Mouse (Mus musculus): ENCODE measurements around the gene Tcea3.

The Tcea3 gene

GRCm38 (mm10) chr4:136247729-136248463 lies at the start of gene Tcea3:
Tcea3 (plus strand) TSS chr4:136247729.
- in situ Hi-C loops (cut with MboI, MseI), result no loop called here

GRCm38 (mm10) chr4:136198846-136199245 lies 48.7 kb upstream of the Tcea3 start:
- in situ Hi-C loops (cut with MboI, MseI), result no loop called here

DNA sequence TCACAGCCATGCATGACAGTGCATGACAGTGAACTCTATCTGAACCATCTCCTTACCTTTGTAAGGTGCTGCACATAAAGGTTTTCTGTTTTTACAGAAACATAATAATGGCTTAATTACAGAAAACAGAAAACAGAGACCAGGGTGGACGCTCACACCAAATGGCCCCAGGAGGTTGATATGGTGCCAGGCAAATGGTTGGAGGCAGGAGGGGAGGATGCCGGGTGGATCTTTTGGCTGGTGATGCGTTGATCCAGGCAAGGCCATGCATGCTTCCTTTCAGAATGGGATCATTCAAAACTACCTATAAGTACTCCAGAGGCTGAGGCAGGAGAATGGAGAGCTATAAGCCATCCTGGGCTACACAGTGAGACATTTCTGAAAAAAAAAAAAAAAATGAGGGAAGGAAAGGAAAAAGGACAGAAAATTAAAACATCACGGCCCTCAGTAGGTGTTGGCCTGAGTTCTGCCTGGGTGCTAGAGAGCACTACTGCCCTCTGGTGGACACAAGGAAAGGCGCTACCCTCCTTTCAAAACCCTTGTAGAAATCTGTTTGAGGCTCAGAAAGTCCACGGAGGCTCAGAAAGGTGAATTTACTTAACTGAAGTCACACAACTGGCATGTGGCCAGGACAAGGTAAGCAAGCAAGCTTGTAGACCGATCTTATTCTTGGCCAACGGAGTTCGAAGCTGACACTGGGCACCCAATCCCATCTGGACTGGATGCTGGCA lies 47.8 kb upstream of the Tcea3 start:
- in situ Hi-C loops (cut with MboI, MseI), result loop anchor here (5.0 kb wide), 3 partner anchors 32 to 127 kb away; no protein-coding TSS in a partner anchor

DNA sequence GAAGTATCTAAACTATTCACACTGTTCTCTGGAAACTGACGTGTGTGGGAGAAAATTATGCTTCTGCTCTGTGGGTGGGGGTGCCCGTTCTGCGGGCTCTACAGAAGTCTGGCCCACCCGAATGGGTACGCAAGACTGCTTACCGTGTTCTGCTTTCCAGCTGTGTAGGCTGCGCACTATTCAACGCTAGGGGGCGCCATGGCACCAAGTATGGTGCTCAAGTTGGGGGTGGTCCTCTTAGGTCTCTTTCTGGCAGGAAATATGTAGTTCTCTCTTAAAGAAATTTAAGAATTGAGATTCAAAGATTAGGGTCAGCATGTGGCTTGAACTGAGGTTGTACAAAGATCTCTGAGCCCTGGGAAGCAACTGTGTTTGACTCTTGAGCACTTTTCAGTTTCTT lies 45.0 kb upstream of the Tcea3 start:
- in situ Hi-C loops (cut with MboI, MseI), result loop anchor here (5.0 kb wide), 3 partner anchors 35 to 130 kb away; no protein-coding TSS in a partner anchor

GRCm38 (mm10) chr4:136204775-136205174 lies 42.8 kb upstream of the Tcea3 start:
- in situ Hi-C loops (cut with MboI, MseI), result loop anchor here (5.0 kb wide), 3 partner anchors 37 to 132 kb away; no protein-coding TSS in a partner anchor

DNA sequence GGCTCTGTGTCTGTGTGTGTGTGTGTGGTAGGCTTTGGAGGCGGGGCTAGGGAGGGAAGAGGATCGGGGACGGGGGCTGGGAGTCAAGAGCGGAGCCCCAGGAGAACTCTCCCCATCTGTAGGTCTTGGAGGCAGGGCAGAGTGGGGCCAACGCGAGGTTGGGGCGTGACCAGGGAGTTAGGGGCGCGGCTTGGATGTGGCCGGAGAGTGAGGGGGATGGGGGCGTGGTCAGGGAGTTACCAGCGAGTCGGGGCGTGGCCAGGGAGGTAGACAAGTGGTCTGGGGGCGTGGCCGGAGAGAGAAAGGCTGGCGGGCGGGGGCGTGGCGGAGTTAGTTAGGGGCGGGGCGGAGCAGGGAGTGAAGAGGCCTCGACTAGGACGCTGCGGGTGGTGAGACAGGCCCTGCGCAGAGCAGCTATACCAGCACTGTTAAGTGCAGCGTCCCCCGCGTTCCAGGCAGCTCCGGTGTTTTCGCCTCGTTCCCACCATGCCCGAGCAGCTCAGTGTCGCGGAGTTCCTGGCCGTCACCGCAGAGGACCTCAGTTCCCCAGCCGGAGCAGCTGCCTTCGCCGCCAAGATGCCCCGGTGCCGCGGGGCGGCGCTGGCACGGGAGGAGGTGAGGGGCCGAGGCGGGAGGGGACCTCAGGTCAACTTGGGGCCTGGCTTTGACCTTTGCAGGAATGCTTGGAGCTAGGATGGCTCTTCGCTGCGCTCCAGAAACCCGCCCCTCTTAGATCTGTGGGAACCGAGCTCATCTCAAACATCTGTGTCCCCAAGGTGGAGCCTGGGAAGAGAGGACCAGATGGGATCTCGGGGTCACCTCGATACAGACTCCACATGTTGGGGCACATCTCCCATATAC lies 41.3 kb upstream of the Tcea3 start, which contains the start of gene Asap3:
Gene Asap3, plus strand, starts transcription at position 333 of the 861 bp plus-strand sequence.
- in situ Hi-C loops (cut with MboI, MseI), result no loop called here

- in situ Hi-C loops (cut with MboI, MseI), result no loop called here
Observed at GRCm38 (mm10) chr4:136206943-136207342, 40.6 kb upstream of the Tcea3 start.

GRCm38 (mm10) chr4:136210931-136211330 lies 36.6 kb upstream of the Tcea3 start:
- in situ Hi-C loops (cut with MboI, MseI), result no loop called here

DNA sequence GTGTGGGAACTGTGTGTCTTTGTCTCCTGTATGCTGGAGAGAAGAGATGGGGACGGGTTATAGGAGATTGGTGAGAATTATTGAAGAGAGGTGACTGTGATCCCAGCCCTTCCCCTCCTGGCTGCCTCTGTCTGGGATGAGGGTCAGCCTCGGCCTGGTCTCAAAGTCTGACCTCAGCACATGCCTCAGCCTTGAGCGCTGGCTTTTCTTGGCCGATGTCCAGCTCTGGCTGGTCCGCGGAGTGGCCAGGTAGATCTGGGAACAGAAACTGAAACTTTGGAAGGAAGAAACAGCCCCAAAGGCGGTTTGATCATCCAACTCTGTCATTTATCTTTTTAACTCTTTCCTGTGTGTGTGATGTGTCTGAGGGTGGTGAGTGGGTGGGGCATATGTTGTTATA lies 33.9 kb upstream of the Tcea3 start:
- in situ Hi-C loops (cut with MboI, MseI), result no loop called here

DNA sequence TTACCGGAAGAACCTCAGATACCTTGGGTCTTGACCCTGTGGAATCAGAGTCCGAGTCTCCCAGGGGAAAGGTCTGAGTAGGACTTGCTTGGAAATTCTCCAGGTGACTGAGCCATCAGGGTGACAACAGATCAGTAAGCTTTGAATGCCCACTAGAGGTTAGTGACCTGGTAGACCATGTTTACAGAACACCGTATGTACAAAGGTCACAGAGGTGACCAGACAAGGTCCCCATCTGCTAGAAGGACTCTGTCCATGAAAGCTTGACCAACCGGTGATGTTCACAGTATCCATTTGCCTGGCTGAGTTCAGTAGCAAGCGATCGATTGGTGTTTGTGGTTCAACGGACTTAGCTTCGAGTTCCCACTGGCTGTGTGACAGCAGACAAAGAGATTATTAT lies 32.7 kb upstream of the Tcea3 start:
- in situ Hi-C loops (cut with MboI, MseI), result no loop called here

DNA sequence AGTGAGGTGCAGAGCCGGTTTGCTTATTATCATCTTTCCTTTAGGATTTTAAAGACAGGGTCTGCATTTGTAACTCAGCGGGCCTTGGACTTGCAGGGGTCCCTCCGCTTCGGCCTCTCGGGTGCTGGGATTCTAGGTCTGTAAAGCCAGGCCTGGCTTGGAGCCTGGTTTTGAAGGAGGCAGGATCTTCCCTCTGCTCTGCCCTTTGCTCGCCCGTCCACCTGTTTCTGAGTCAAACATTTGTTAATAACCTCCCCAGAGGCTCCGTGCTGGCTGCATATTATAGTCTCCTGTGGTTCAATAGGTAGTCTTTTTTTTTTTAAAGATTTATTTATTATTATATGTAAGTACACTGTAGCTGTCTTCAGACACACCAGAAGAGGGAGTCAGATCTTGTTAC lies 32.0 kb upstream of the Tcea3 start:
- in situ Hi-C loops (cut with MboI, MseI), result no loop called here

DNA sequence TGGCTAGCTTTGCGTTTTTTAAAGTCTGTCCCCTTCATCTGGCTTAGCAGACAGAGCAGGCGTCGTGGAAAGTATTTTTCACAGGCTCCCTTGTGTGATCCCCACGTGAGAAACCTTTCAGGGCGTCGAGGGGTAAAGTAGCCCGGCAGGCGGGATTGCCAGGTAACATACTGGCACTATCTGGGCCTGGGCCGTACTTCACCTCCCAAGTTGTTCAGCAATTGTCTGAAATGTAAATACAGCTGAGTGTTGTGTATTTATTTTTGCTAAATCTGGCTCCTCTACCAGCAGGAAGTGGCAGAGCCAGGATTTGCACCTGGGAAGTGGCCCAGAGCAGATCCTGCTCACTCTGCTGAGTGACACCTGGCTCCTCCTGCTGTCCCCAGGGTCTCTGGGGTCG lies 30.5 kb upstream of the Tcea3 start:
- in situ Hi-C loops (cut with MboI, MseI), result no loop called here

- in situ Hi-C loops (cut with MboI, MseI), result no loop called here
Observed at GRCm38 (mm10) chr4:136218595-136219214, 28.8 kb upstream of the Tcea3 start.

- in situ Hi-C loops (cut with MboI, MseI), result no loop called here
Observed at GRCm38 (mm10) chr4:136220133-136220775, 27.3 kb upstream of the Tcea3 start.

GRCm38 (mm10) chr4:136223549-136224239 lies 23.8 kb upstream of the Tcea3 start:
- in situ Hi-C loops (cut with MboI, MseI), result no loop called here

DNA sequence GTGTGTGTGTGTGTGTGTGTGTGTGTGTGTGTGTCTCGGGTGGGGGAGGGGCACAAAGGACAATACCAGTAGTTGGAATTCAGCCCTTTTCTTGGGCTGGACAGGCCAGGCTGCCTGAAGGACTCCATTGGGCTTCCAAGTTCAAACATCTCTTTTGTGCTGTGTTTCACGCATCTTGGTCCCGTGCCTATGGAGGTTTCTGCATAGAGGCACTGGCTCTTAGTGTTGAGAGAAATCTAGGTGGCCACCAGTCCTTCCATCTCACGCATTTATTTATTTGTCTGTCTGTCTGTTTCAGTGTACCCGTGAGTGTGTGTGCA lies 23.3 kb upstream of the Tcea3 start:
- in situ Hi-C loops (cut with MboI, MseI), result no loop called here

DNA sequence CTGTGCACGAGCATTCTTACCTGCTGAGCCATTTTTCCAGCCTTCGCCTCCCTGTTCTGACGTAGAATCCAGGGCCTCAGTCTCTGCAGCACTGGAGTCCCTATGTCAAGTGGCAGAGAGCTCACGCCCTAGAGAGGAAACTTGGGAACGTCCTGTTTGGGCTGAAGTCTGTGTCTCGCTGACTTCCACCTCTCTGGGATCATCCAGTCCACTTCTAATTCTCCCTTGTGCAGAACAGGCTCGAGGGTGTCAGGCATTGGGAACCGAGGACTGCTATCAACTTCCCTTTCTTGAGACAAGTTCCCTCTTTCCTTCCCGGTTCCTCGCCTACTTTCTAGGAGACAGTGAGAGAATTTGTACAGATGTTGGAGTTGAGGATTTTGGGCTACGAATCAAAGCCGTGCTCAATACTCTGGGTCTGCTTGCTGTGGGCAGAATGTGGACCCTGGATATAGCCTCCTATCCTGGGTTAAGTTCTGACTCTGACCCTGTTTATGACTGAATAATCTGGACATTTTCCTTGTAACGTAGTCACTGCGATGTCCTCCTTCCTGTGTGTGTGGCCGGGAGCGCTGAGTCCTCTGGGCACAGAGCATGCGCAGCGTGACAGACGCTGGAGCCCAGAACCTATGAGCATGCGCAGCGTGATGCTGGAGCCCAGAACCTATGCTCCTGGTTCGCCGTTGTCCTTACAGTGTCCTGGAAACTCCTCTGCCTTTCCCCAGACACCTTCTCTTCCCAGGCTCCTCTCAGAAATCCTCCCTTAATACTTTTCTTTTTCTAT lies 22.7 kb upstream of the Tcea3 start:
- in situ Hi-C loops (cut with MboI, MseI), result no loop called here

DNA sequence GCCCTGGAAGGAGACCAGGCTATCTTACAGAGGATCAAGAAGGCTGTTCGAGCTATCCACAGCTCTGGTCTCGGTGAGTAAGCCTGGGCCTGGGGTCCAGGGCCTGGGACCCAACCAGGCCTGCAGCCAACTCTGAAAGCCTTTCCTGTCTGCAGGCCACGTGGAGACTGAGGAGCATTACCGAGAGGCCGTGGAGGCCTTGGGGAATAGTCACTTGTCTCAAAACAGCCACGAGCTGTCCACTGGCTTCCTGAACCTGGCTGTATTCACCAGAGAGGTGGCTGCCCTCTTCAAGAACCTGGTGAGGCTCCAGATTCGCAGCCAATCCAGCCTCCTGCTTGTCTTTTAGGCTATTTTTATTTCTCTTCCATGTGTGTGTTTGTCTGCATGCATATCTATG lies 20.1 kb upstream of the Tcea3 start:
- in situ Hi-C loops (cut with MboI, MseI), result no loop called here

DNA sequence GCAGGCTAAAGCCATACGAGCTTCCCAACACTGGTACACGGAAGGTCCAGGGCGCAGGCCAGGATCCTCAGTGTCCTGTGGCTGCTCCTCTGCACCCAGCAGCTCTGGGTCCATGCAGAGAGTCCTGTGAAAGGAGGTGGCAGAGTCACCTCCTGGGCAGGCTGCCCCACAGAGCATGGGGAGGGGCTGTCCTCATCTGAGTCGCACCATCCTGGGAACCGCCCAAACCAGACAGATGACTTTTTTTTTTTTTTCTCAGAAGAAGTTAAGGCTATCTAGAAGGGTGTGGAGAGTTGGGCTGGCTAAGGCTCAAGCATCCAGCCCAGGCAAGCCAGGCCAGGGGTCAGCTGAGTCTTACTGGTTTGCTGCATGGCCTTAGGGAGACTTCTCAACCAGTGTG lies 18.9 kb upstream of the Tcea3 start:
- in situ Hi-C loops (cut with MboI, MseI), result no loop called here

DNA sequence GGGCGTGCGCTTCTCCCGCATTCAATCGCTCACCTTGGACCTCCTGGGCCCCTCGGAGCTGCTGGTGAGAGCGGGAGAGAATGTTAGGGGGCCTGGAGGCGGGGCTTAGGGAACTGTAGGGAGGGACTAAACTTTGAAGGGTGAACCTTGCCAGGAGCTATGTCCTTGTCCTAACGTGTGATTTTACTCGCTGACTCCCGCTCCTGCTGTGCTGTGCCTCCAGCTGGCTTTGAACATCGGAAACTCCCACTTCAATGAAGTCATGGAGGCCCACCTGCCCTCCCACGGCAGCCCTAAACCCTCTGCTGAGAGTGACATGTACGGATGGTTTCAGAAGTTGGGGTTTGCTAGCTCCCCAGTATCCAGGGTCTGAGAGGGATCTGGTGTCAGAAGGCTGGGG lies 8.9 kb upstream of the Tcea3 start:
- in situ Hi-C loops (cut with MboI, MseI), result no loop called here
